ENCODE assay signal across 17 mouse cellular contexts in the genomic region with DNA sequence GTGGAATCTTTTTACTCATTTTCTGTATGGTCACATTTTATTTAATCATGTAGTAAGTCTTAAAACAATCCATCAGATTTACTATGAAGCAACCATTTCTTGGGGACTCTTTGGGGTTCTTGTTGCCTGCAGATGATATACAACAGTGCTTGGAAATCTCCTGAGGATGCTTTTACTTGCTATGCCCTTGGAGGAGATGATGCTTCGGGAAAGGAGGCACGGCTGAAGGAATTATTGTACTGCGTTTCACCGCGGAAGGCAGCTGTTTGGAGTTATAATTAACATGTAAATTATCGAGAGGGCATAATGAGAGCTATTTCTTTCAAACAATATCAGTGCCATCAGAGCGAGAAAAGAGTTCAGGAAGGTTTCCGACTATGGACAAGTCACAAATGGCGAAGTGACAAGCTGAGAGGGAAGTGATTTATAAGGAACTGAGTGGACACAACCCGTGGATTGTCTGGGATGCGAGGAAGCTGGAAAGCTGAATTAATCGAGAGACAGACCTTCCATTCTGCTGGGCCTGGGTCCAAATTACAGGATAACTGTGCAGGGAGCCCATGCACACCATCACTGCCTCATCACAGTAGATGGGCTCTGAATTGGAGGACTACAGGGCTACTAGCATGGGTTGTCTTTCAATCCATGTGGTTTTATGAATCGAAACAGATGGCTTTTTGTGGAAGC. TPM values are rescaled to one million over a fixed set of nuclear protein-coding genes. Genes with fewer than 3 reads are reported as not detected.
DNase-seq lines count a peak whose midpoint lies in the region; ATAC-seq and TF ChIP-seq lines count a peak whose summit lies in the region.
"Had no signal": no experiment of that assay in that cellular context is flagged by ENCODE, and none has a peak within 500 bp of the region (broad histone marks: within the 10 kb centered on the region; RNA-seq: fewer than 3 reads in every experiment).

No protein-coding gene starts in this region.

- WGBS in midbrain, postnatal 0 days = 50% methylated on average over 13 of the region's 13 CpGs
- WGBS in midbrain, embryonic 16.5 days = 50% methylated on average over 13 of the region's 13 CpGs
- 37% methylated on average over 13 of the region's 13 CpGs for WGBS in hindbrain, embryonic 13.5 days
- WGBS in olfactory bulb, adult 2 months = 31% methylated on average over 13 of the region's 13 CpGs

- peak; percentile 78 to 83 for DNase-seq in cerebellum, postnatal 14 days
- DNase-seq in midbrain, postnatal 0 days (ENCODE audit: low spot score) = peak; percentile 71
- no peak for DNase-seq in gastrocnemius, postnatal 25 days
- DNase-seq in heart, postnatal 36 days = no peak
- DNase-seq: heart, adult 11 months; kidney, adult 8-10 months; kidney, postnatal 36 days; liver, embryonic 13.5 days; thymus, postnatal 25 days had no signal

- intact Hi-C loops in heart, postnatal 36 days (cut with DNase I) = no loop called here

- no peak for TF ChIP-seq POLR2A in olfactory bulb, adult 2 months (IDR thresholded peaks at IDR 0.05; ENCODE audit: insufficient read depth, low read depth, low read length)

- no peaks in the 10 kb centered on the region for H3K36me3 ChIP-seq in midbrain, postnatal 0 days (ENCODE audit: insufficient read depth, low read length)
- 0 out of 2 replicates have a peak, but pooled peaks cover 2% of the 10 kb centered on the region for H3K36me3 ChIP-seq in midbrain, embryonic 16.5 days (ENCODE audit: control insufficient read depth, insufficient read depth, low read length)
- peaks cover 2% of the 10 kb centered on the region for H3K36me3 ChIP-seq in hindbrain, embryonic 13.5 days
- H3K36me3 ChIP-seq: liver, embryonic 13.5 days had no signal

- no peak overlapping the region for H3K4me2 ChIP-seq in midbrain, postnatal 0 days (ENCODE audit: low read depth, low read length, poor library complexity, severe bottlenecking)
- no peak overlapping the region for H3K4me2 ChIP-seq in midbrain, embryonic 16.5 days (ENCODE audit: low read length)
- H3K4me2 ChIP-seq in hindbrain, embryonic 13.5 days = peak overlapping the region; percentile 19; the same call in 1 of the 2 replicates
- H3K4me2 ChIP-seq: liver, embryonic 13.5 days had no signal

- H3K27ac ChIP-seq in midbrain, postnatal 0 days (ENCODE audit: low read depth, low read length) = no peak overlapping the region
- no peak overlapping the region for H3K27ac ChIP-seq in midbrain, embryonic 16.5 days (ENCODE audit: low read length)
- peak overlapping the region; percentile 45 for H3K27ac ChIP-seq in hindbrain, embryonic 13.5 days
- peak overlapping the region; percentile 27 for H3K27ac ChIP-seq in olfactory bulb, adult 2 months (ENCODE audit: insufficient read depth, low read depth, low read length)
- H3K27ac ChIP-seq: liver, embryonic 13.5 days had no signal

- no peak overlapping the region for H3K9ac ChIP-seq in midbrain, postnatal 0 days (replicated peaks; ENCODE audit: low read length, poor library complexity, severe bottlenecking)
- no peak overlapping the region for H3K9ac ChIP-seq in midbrain, embryonic 16.5 days (ENCODE audit: low read depth, low read length)
- no peak overlapping the region; the same call in 1 of the 2 replicates for H3K9ac ChIP-seq in hindbrain, embryonic 13.5 days
- H3K9ac ChIP-seq: liver, embryonic 13.5 days had no signal

- TF ChIP-seq CTCF in midbrain, postnatal 0 days (IDR thresholded peaks at IDR 0.05) = no peak
- TF ChIP-seq CTCF in olfactory bulb, adult 2 months (IDR thresholded peaks at IDR 0.05; ENCODE audit: insufficient read depth, low read depth, low read length) = no peak

- no peaks in the 10 kb centered on the region for H3K9me3 ChIP-seq in midbrain, postnatal 0 days (ENCODE audit: low read length)
- H3K9me3 ChIP-seq in midbrain, embryonic 16.5 days (replicated peaks; ENCODE audit: control insufficient read depth, low read length, poor library complexity, severe bottlenecking) = no peaks in the 10 kb centered on the region
- no peaks in the 10 kb centered on the region for H3K9me3 ChIP-seq in hindbrain, embryonic 13.5 days
- H3K9me3 ChIP-seq: liver, embryonic 13.5 days had no signal

- H3K4me3 ChIP-seq in midbrain, postnatal 0 days (ENCODE audit: low read depth, low read length) = no peak overlapping the region
- H3K4me3 ChIP-seq in midbrain, embryonic 16.5 days (ENCODE audit: low read depth, low read length) = no peak overlapping the region
- no peak overlapping the region for H3K4me3 ChIP-seq in hindbrain, embryonic 13.5 days
- no peak overlapping the region for H3K4me3 ChIP-seq in olfactory bulb, adult 2 months (ENCODE audit: insufficient read depth, low read depth, low read length)
- H3K4me3 ChIP-seq: liver, embryonic 13.5 days; megakaryocyte, embryonic 14.5 days; myocyte had no signal

- no peaks in the 10 kb centered on the region for H3K27me3 ChIP-seq in midbrain, postnatal 0 days (ENCODE audit: insufficient read depth, low read length)
- no peaks in the 10 kb centered on the region for H3K27me3 ChIP-seq in midbrain, embryonic 16.5 days (ENCODE audit: control insufficient read depth, insufficient read depth, low read depth, low read length)
- H3K27me3 ChIP-seq in hindbrain, embryonic 13.5 days = no peaks in the 10 kb centered on the region
- H3K27me3 ChIP-seq: liver, embryonic 13.5 days; megakaryocyte, embryonic 14.5 days; Patski had no signal

- no peak for ATAC-seq in cerebellum, adult (ENCODE audit: insufficient number of reproducible peaks, low FRiP score, low TSS enrichment)
- no peak for ATAC-seq in midbrain, postnatal 0 days (ENCODE audit: low FRiP score)
- ATAC-seq in midbrain, embryonic 16.5 days = no peak
- ATAC-seq in hindbrain, embryonic 13.5 days (ENCODE audit: low FRiP score) = peak; percentile 78
- ATAC-seq: lung, postnatal 0 days; Patski had no signal

- no peaks in the 10 kb centered on the region for H3K4me1 ChIP-seq in midbrain, postnatal 0 days (ENCODE audit: insufficient read depth, low read length)
- H3K4me1 ChIP-seq in midbrain, embryonic 16.5 days (ENCODE audit: control insufficient read depth, insufficient read depth, low read length) = 0 out of 2 replicates have a peak, but pooled peaks cover 4% of the 10 kb centered on the region
- H3K4me1 ChIP-seq in hindbrain, embryonic 13.5 days (replicated peaks) = peaks cover 22% of the 10 kb centered on the region
- peaks cover 2% of the 10 kb centered on the region; the same call in 1 of the 2 replicates for H3K4me1 ChIP-seq in olfactory bulb, adult 2 months (ENCODE audit: control insufficient read depth, insufficient read depth, low read length)
- H3K4me1 ChIP-seq: liver, embryonic 13.5 days; megakaryocyte, embryonic 14.5 days had no signal

RNA-seq across cellular contexts. Expression of gene Map2, which starts 20.1 kb away (rescaled TPM):
- total RNA-seq in midbrain, postnatal 0 days (2014; rRNA removed) = 1,392 and 1,504 TPM in 2 replicates
- 292 and 341 TPM in 2 replicates for polyA plus RNA-seq in midbrain, postnatal 0 days (2015; fragmentation: Nextera tagmentation; extraction: Ambion mirVana)
- polyA plus RNA-seq in midbrain, embryonic 16.5 days (2015; fragmentation: Nextera tagmentation; extraction: Ambion mirVana) = 430 and 474 TPM in 2 replicates
- 442 and 445 TPM in 2 replicates for polyA plus RNA-seq in hindbrain, embryonic 13.5 days (2015; fragmentation: Nextera tagmentation; extraction: Ambion mirVana)
- polyA plus RNA-seq in olfactory bulb, adult 2 months (2012; ENCODE audit: insufficient read depth, insufficient read length, low replicate concordance, missing spikeins) = 412 and 635 TPM in 2 replicates
- 1 to 10 TPM; 3.3 to 4.0 TPM for total RNA-seq in gastrocnemius, postnatal 25 days (2021)
- 1 to 10 TPM; 3.0 to 3.6 TPM for total RNA-seq in heart, postnatal 36 days (2021)

Comparison
In these comparisons a context has a peak if more than half of its experiments do, and no peak if none do; other contexts are left out.
1. DNase-seq: peak in cerebellum, postnatal 14 days (2 of 2) and midbrain, postnatal 0 days (single experiment); none in gastrocnemius, postnatal 25 days (single experiment) and heart, postnatal 36 days (0 of 2).
2. H3K27ac ChIP-seq: peak in hindbrain, embryonic 13.5 days (single experiment) and olfactory bulb, adult 2 months (single experiment); none in midbrain, postnatal 0 days (single experiment) and midbrain, embryonic 16.5 days (single experiment).